Mouse (Mus musculus) limb, embryonic 10.5 days (tissue): ENCODE results near the gene Ces1b. TPM values are rescaled to one million over a fixed set of nuclear protein-coding genes. Genes with fewer than 3 reads are reported as not detected.
A peak's percentile ranks its signal among the peaks of the same experiment; 100 is the strongest.

Experiments used
- DNase-seq: peaks from one replicate; pipeline ENCODE4 v3.0.0-alpha.2; 2017; ENCODE audit warnings: low spot score
- H3K27ac ChIP-seq: fragments of 300-500 bp; sonication (generic); 2 replicates; pipeline ENCODE4 v1.5.1; 2016; ENCODE audit warnings: mild to moderate bottlenecking
- H3K27me3 ChIP-seq: fragments of 300-500 bp; sonication (generic); 2 replicates; pipeline ENCODE4 v1.6.1; 2016; ENCODE audit warnings: low read depth, mild to moderate bottlenecking; ENCODE audit not compliant: poor library complexity, severe bottlenecking
- H3K36me3 ChIP-seq: fragments of 300-500 bp; sonication (generic); 2 replicates; pipeline ENCODE4 v1.6.1; 2016; ENCODE audit warnings: mild to moderate bottlenecking, moderate library complexity
- H3K4me1 ChIP-seq: fragments of 300-500 bp; sonication (generic); 2 replicates; pipeline ENCODE4 v1.6.1; 2016
- H3K4me3 ChIP-seq: fragments of 300-500 bp; sonication (generic); 2 replicates; pipeline ENCODE4 v1.5.1; 2016; ENCODE audit warnings: mild to moderate bottlenecking, moderate library complexity
- H3K9me3 ChIP-seq: fragments of 300-500 bp; sonication (generic); replicated peaks from 2 replicates; pipeline ENCODE4 v1.6.1; 2016; ENCODE audit warnings: mild to moderate bottlenecking
- WGBS: fragments of 180-500 bp; shearing (Covaris S2); methylation state at CpG from one replicate; pipeline ENCODE4 v1.1.7; 2016; 5-methylcytosine and 5-hydroxymethylcytosine counted together
- polyA plus RNA-seq: library from polyadenylated mRNA; unstranded; fragments of >200 nt; fragmentation: Nextera tagmentation; extraction: Ambion mirVana; gene quantifications from 2 replicates; pipeline ENCODE4 v1.2.1, GENCODE M21; 2016

The Ces1b gene
- polyA plus RNA-seq, 1 experiment from 2014 or later: not detected

- Histone ChIP-seq H3K4me3 (no peak overlapping the region), H3K27me3 (no peaks in the 10 kb centered on the region), H3K27ac (no peak overlapping the region), H3K4me1 (peaks cover 8% of the 10 kb centered on the region; the same call in 1 of the 2 replicates), H3K9me3 (no peaks in the 10 kb centered on the region), H3K36me3 (no peaks in the 10 kb centered on the region)
- WGBS: 50% methylated on average over 1 of the region's 1 CpGs
- no peak for DNase-seq
Measured at GRCm38 (mm10) chr8:93043083-93043482, 36.7 kb downstream of the Ces1b start.

DNA sequence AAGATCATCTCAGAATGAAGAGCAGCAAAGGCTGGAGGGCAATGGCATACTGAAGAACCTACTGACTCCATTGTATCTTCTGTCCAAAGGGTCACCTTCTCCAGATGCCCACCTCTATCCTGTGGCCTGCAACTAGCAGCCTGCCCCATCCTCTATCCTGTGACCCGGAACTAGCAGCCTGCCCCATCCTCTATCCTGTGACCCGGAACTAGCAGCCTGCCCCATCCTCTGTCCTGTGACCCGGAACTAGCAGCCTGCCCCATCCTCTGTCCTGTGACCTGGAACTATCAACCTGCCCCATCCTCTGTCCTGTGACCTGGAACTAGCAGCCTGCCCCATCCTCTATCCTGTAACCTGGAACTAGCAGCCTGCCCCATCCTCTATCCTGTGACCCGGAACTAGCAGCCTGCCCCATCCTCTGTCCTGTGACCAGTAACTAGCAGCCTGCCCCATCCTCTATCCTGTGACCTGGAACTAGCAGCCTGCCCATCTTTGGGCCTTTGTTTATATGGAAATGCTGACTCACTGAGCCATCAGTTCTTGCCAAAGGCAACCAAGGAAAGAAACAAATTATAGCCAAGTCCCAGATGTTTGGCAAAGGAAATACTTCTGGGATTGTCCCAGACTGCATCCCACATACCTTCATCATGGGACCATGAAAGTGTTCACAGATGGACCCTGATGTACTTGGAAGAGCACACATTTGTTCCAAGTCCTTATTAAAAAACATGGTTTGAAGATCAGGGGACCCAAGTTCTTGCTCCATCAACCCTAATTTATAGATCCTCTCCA lies 38.8 kb downstream of the Ces1b start:
- Histone ChIP-seq H3K4me1 (peaks cover 4% of the 10 kb centered on the region; the same call in 1 of the 2 replicates), H3K27ac (no peak overlapping the region), H3K9me3 (no peaks in the 10 kb centered on the region), H3K36me3 (no peaks in the 10 kb centered on the region), H3K27me3 (no peaks in the 10 kb centered on the region), H3K4me3 (no peak overlapping the region)
- no peak for DNase-seq
- 95% methylated on average over 4 of the region's 4 CpGs for WGBS

DNA sequence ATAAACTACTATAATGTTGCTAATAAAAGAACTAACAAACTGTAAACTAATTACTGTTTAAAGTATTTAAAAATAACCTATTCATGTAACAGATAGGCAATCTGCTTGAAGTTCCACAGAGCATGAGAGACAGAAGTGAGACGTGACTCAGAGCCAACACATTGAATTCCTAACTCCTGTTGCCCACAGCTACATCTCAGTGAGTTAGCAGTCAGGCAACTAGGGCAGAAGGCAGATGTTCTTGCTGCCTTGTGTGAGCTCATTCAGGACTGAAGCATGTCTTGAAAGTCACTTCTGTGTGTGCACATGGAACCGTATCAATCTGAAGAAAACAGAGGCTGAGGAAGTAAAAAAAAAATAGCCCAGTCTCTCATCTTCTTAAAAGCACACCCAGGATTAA lies 39.6 kb downstream of the Ces1b start:
- no peak overlapping the region for H3K27ac ChIP-seq
- H3K27me3 ChIP-seq: no peaks in the 10 kb centered on the region
- H3K4me3 ChIP-seq: no peak overlapping the region
- no peaks in the 10 kb centered on the region for H3K36me3 ChIP-seq
- H3K9me3 ChIP-seq: no peaks in the 10 kb centered on the region
- H3K4me1 ChIP-seq: peaks cover 4% of the 10 kb centered on the region; the same call in 1 of the 2 replicates
- whole genome bisulfite sequencing: 85% methylated on average over 2 of the region's 2 CpGs
- DNase-seq: no peak

GRCm38 (mm10) chr8:93038831-93039230 lies 41.0 kb downstream of the Ces1b start:
- Histone ChIP-seq H3K27ac (no peak overlapping the region), H3K9me3 (no peaks in the 10 kb centered on the region), H3K4me3 (no peak overlapping the region), H3K27me3 (no peaks in the 10 kb centered on the region), H3K36me3 (no peaks in the 10 kb centered on the region), H3K4me1 (peaks cover 4% of the 10 kb centered on the region; the same call in 1 of the 2 replicates)
- DNase-seq: no peak
- 12% methylated on average over 2 of the region's 2 CpGs for WGBS

DNA sequence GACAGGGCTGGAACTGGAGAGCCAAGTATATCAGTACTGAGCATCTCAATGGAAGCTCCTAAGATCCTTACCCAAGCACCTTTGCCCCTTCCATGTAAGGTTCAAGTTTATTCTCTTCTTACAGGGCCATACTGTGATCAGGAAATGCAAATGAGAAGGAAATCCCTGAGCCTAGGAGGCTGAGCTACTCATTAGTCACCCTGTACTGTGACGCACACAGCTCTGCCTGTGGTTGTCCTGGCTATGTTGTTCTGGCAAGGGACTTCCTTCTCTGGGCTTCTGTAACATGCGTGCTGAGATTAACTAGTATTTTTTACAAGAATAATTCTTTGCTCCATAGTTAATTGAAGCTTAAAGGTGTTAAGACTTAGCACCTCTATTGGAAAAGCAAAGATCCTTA lies 49.2 kb downstream of the Ces1b start:
- H3K4me1 ChIP-seq: no peaks in the 10 kb centered on the region
- no peaks in the 10 kb centered on the region for H3K9me3 ChIP-seq
- H3K27me3 ChIP-seq: no peaks in the 10 kb centered on the region
- WGBS: 85% methylated on average over 2 of the region's 2 CpGs
- no peak overlapping the region for H3K27ac ChIP-seq
- no peaks in the 10 kb centered on the region for H3K36me3 ChIP-seq
- no peak for DNase-seq
- no peak overlapping the region for H3K4me3 ChIP-seq

GRCm38 (mm10) chr8:93021738-93022137 lies 58.1 kb downstream of the Ces1b start:
- no peak for DNase-seq
- H3K4me1 ChIP-seq: no peaks in the 10 kb centered on the region
- no peak overlapping the region for H3K4me3 ChIP-seq
- no peaks in the 10 kb centered on the region for H3K36me3 ChIP-seq
- no peaks in the 10 kb centered on the region for H3K27me3 ChIP-seq
- H3K9me3 ChIP-seq: no peaks in the 10 kb centered on the region
- H3K27ac ChIP-seq: no peak overlapping the region
- WGBS: 77% methylated on average over 5 of the region's 5 CpGs

GRCm38 (mm10) chr8:93014300-93014699 lies 65.5 kb downstream of the Ces1b start:
- Histone ChIP-seq H3K9me3 (no peaks in the 10 kb centered on the region), H3K4me1 (no peaks in the 10 kb centered on the region), H3K27ac (no peak overlapping the region), H3K36me3 (no peaks in the 10 kb centered on the region), H3K27me3 (no peaks in the 10 kb centered on the region), H3K4me3 (no peak overlapping the region)
- DNase-seq: no peak
- 69% methylated on average over 4 of the region's 4 CpGs for WGBS

GRCm38 (mm10) chr8:93012226-93012625 lies 67.6 kb downstream of the Ces1b start:
- Histone ChIP-seq H3K4me3 (no peak overlapping the region), H3K4me1 (no peaks in the 10 kb centered on the region), H3K27ac (no peak overlapping the region), H3K36me3 (no peaks in the 10 kb centered on the region), H3K27me3 (no peaks in the 10 kb centered on the region), H3K9me3 (no peaks in the 10 kb centered on the region)
- DNase-seq: no peak
- WGBS: 74% methylated on average over 6 of the region's 6 CpGs

- H3K4me3 ChIP-seq: no peak overlapping the region
- no peaks in the 10 kb centered on the region for H3K9me3 ChIP-seq
- H3K27ac ChIP-seq: no peak overlapping the region
- H3K27me3 ChIP-seq: no peaks in the 10 kb centered on the region
- WGBS: 11% methylated on average over 9 of the region's 9 CpGs
- no peaks in the 10 kb centered on the region for H3K36me3 ChIP-seq
- H3K4me1 ChIP-seq: no peaks in the 10 kb centered on the region
- DNase-seq: peak; percentile 91
Measured at GRCm38 (mm10) chr8:93011439-93011838, 68.4 kb downstream of the Ces1b start.

GRCm38 (mm10) chr8:93010286-93010685 lies 69.5 kb downstream of the Ces1b start:
- no peaks in the 10 kb centered on the region for H3K4me1 ChIP-seq
- WGBS: 32% methylated on average over 5 of the region's 5 CpGs
- H3K9me3 ChIP-seq: no peaks in the 10 kb centered on the region
- no peak overlapping the region for H3K4me3 ChIP-seq
- peak; percentile 43 for DNase-seq
- H3K27me3 ChIP-seq: no peaks in the 10 kb centered on the region
- no peaks in the 10 kb centered on the region for H3K36me3 ChIP-seq
- H3K27ac ChIP-seq: no peak overlapping the region

Other genes with a start within 250 kb of the Ces1b start
- 6.0 and 7.8 TPM in 2 replicates for gene Lpcat2, start 224.7 kb downstream of the Ces1b start, polyA plus RNA-seq
- gene Capns2, start 178.6 kb downstream of the Ces1b start, polyA plus RNA-seq: 0.43 and 0.49 TPM in 2 replicates
- 0.13 and 0.15 TPM in 2 replicates for gene Slc6a2, start 119.9 kb downstream of the Ces1b start, polyA plus RNA-seq
- not detected in 2 replicates for gene Ces1a, start 31.8 kb downstream of the Ces1b start, polyA plus RNA-seq
- not detected in 2 replicates for gene Ces1c, start 51.3 kb upstream of the Ces1b start, polyA plus RNA-seq
- gene Ces1d, start 117.8 kb upstream of the Ces1b start, polyA plus RNA-seq: 0.20 and 0.24 TPM in 2 replicates
- gene Ces1e, start 149.6 kb upstream of the Ces1b start, polyA plus RNA-seq: not detected in 2 replicates
- not detected in 2 replicates for gene Ces1f, start 199.7 kb upstream of the Ces1b start, polyA plus RNA-seq